ENCODE assay signal across 33 mouse cellular contexts in genomic region chr1:65043433-65043832, GRCm38 (mm10). TPM values are rescaled to one million over a fixed set of nuclear protein-coding genes. Genes with fewer than 3 reads are reported as not detected.
DNase-seq lines count a peak whose midpoint lies in the region; ATAC-seq and TF ChIP-seq lines count a peak whose summit lies in the region.
"Had no signal": no experiment of that assay in that cellular context is flagged by ENCODE, and none has a peak within 500 bp of the region (broad histone marks: within the 10 kb centered on the region; RNA-seq: fewer than 3 reads in every experiment).

No protein-coding gene starts in this region.

- TF ChIP-seq CTCF in forebrain, postnatal 0 days (IDR thresholded peaks at IDR 0.05; ENCODE audit: low read depth) = no peak

- no peak overlapping the region for H3K27ac ChIP-seq in forebrain, postnatal 0 days (ENCODE audit: low read depth, low read length)
- H3K27ac ChIP-seq: embryonic facial prominence, embryonic 12.5 days; embryonic facial prominence, embryonic 15.5 days; heart, adult 2 months; heart, embryonic 10.5 days; heart, embryonic 13.5 days; hindbrain, embryonic 12.5 days; hindbrain, embryonic 15.5 days had no signal

- DNase-seq in adrenal gland, adult 2 months = peak; percentile 79
- DNase-seq in adrenal gland, adult 18-20 months (ENCODE audit: low spot score in 2 of 2) = no peak
- peak; percentile 82 for DNase-seq in ovary, adult 18-20 months (ENCODE audit: low spot score)
- DNase-seq in ovary, postnatal 10 days (ENCODE audit: low spot score) = no peak
- DNase-seq in adrenal gland, postnatal 10 days = peak; percentile 54
- peak; percentile 71 to 74 for DNase-seq in adrenal gland, postnatal 36 days
- DNase-seq in forebrain, postnatal 0 days = no peak
- DNase-seq: B cell, adult 2 months; cerebellum, adult 11 months; cerebellum, adult 2 months; cerebellum, adult 9-11 months; cerebellum, postnatal 25 days; gastrocnemius, postnatal 25 days; heart, adult 2 months; heart, postnatal 14 days had no signal

- H3K9ac ChIP-seq in forebrain, postnatal 0 days = no peak overlapping the region
- H3K9ac ChIP-seq: embryonic facial prominence, embryonic 12.5 days; embryonic facial prominence, embryonic 15.5 days; heart, embryonic 13.5 days; hindbrain, embryonic 12.5 days; hindbrain, embryonic 15.5 days had no signal

- no peak for ATAC-seq in forebrain, postnatal 0 days
- ATAC-seq: forebrain, embryonic 14.5 days; intestine, postnatal 0 days; Patski had no signal

- H3K4me1 ChIP-seq in forebrain, postnatal 0 days (ENCODE audit: insufficient read depth) = no peaks in the 10 kb centered on the region
- H3K4me1 ChIP-seq: embryonic facial prominence, embryonic 12.5 days; embryonic facial prominence, embryonic 15.5 days; heart, embryonic 13.5 days; hindbrain, embryonic 12.5 days; hindbrain, embryonic 15.5 days had no signal

- no peak overlapping the region for H3K4me3 ChIP-seq in forebrain, postnatal 0 days (ENCODE audit: low read depth, low read length)
- H3K4me3 ChIP-seq: embryonic facial prominence, embryonic 12.5 days; embryonic facial prominence, embryonic 15.5 days; heart, adult 2 months; heart, embryonic 10.5 days; heart, embryonic 13.5 days; hindbrain, embryonic 12.5 days; hindbrain, embryonic 15.5 days had no signal

- H3K27me3 ChIP-seq in forebrain, postnatal 0 days (ENCODE audit: insufficient read depth, low read length) = no peaks in the 10 kb centered on the region
- H3K27me3 ChIP-seq: CH12.LX; embryonic facial prominence, embryonic 12.5 days; embryonic facial prominence, embryonic 15.5 days; heart, embryonic 13.5 days; hindbrain, embryonic 12.5 days; hindbrain, embryonic 15.5 days had no signal

- H3K36me3 ChIP-seq in forebrain, postnatal 0 days (ENCODE audit: insufficient read depth) = no peaks in the 10 kb centered on the region
- H3K36me3 ChIP-seq: embryonic facial prominence, embryonic 12.5 days; embryonic facial prominence, embryonic 15.5 days; G1E; heart, embryonic 10.5 days; heart, embryonic 13.5 days; hindbrain, embryonic 12.5 days; hindbrain, embryonic 15.5 days had no signal

- no peak overlapping the region for H3K4me2 ChIP-seq in forebrain, postnatal 0 days (ENCODE audit: low read depth)
- H3K4me2 ChIP-seq: embryonic facial prominence, embryonic 12.5 days; embryonic facial prominence, embryonic 15.5 days; heart, embryonic 13.5 days; hindbrain, embryonic 12.5 days; hindbrain, embryonic 15.5 days had no signal

- H3K9me3 ChIP-seq in forebrain, postnatal 0 days (ENCODE audit: low read length) = no peaks in the 10 kb centered on the region
- H3K9me3 ChIP-seq: embryonic facial prominence, embryonic 12.5 days; embryonic facial prominence, embryonic 15.5 days; G1E; heart, embryonic 10.5 days; heart, embryonic 13.5 days; hindbrain, embryonic 12.5 days; hindbrain, embryonic 15.5 days had no signal

- WGBS in forebrain, postnatal 0 days = 77% methylated on average over 2 of the region's 2 CpGs

RNA-seq across cellular contexts. Expression of gene Cryge, which starts 7.5 kb away (rescaled TPM):
- total RNA-seq in adrenal gland, adult 2 months (2021) = not detected
- polyA plus RNA-seq in adrenal gland, adult 2 months (2012; rRNA removed) = 0.65 TPM in 1 of 2 replicates, not detected in the other
- total RNA-seq in adrenal gland, adult 18-20 months (2021) = not detected
- total RNA-seq in adrenal gland, postnatal 10 days (2021) = not detected
- total RNA-seq in adrenal gland, postnatal 36 days (2021) = not detected
- total RNA-seq in forebrain, postnatal 0 days (2014; rRNA removed) = not detected in 2 replicates
- polyA plus RNA-seq in forebrain, postnatal 0 days (2015; fragmentation: Nextera tagmentation; extraction: Ambion mirVana) = not detected in 2 replicates
- total RNA-seq: CH12.LX; common myeloid progenitor, adult 5-6 weeks; gastrocnemius, adult 8-10 months; gastrocnemius, postnatal 25 days; heart, adult 2 months; heart, postnatal 14 days; hematopoietic stem cell, adult 5-6 weeks had no signal
- polyA plus RNA-seq: cerebellum, adult 2 months; forebrain, embryonic 14.5 days; G1E; heart, adult 2 months; heart, embryonic 10.5 days; heart, embryonic 13.5 days; heart, embryonic 16.5 days; hindbrain, embryonic 12.5 days; hindbrain, embryonic 15.5 days; intestine, embryonic 14.5 days; intestine, postnatal 0 days; Patski had no signal

RNA-seq across cellular contexts. Expression of gene Akr1cl, which starts 10.9 kb away (rescaled TPM):
- 100 to 1,000 TPM; 844 to 986 TPM for total RNA-seq in adrenal gland, adult 2 months (2021)
- polyA plus RNA-seq in adrenal gland, adult 2 months (2012; rRNA removed) = 169 and 242 TPM in 2 replicates
- 100 to 1,000 TPM; 295 to 994 TPM for total RNA-seq in adrenal gland, adult 18-20 months (2021)
- 100 to 1,000 TPM; 263 to 490 TPM for total RNA-seq in adrenal gland, postnatal 10 days (2021)
- 1,000 to 10,000 TPM in 1 of 2 experiments, 100 to 1,000 TPM in 1; 477 to 1,743 TPM for total RNA-seq in adrenal gland, postnatal 36 days (2021)
- total RNA-seq in forebrain, postnatal 0 days (2014; rRNA removed) = not detected in 2 replicates
- polyA plus RNA-seq in forebrain, postnatal 0 days (2015; fragmentation: Nextera tagmentation; extraction: Ambion mirVana) = not detected in 2 replicates
- total RNA-seq: CH12.LX; common myeloid progenitor, adult 5-6 weeks; gastrocnemius, postnatal 25 days; heart, adult 2 months; hematopoietic stem cell, adult 5-6 weeks had no signal
- polyA plus RNA-seq: cerebellum, adult 2 months; forebrain, embryonic 11.5 days; forebrain, embryonic 14.5 days; G1E; Patski had no signal

RNA-seq across cellular contexts. Expression of gene Crygd, which starts 19.8 kb away (rescaled TPM):
- total RNA-seq in adrenal gland, adult 2 months (2021) = not detected
- polyA plus RNA-seq in adrenal gland, adult 2 months (2012; rRNA removed) = 1.3 TPM in 1 of 2 replicates, not detected in the other
- not detected for total RNA-seq in adrenal gland, adult 18-20 months (2021)
- total RNA-seq in adrenal gland, postnatal 10 days (2021) = not detected
- total RNA-seq in adrenal gland, postnatal 36 days (2021) = not detected
- not detected in 2 replicates for total RNA-seq in forebrain, postnatal 0 days (2014; rRNA removed)
- polyA plus RNA-seq in forebrain, postnatal 0 days (2015; fragmentation: Nextera tagmentation; extraction: Ambion mirVana) = not detected in 2 replicates
- total RNA-seq: CH12.LX; common myeloid progenitor, adult 5-6 weeks; gastrocnemius, adult 8-10 months; gastrocnemius, postnatal 25 days; heart, adult 2 months; heart, postnatal 14 days; hematopoietic stem cell, adult 5-6 weeks had no signal
- polyA plus RNA-seq: cerebellum, adult 2 months; forebrain, embryonic 11.5 days; forebrain, embryonic 14.5 days; G1E; heart, adult 2 months; heart, embryonic 10.5 days; heart, embryonic 13.5 days; heart, embryonic 16.5 days; hindbrain, embryonic 12.5 days; intestine, embryonic 14.5 days; intestine, postnatal 0 days; Patski had no signal

RNA-seq across cellular contexts. Expression of gene Crygc, which starts 30.1 kb away (rescaled TPM):
- not detected for total RNA-seq in adrenal gland, adult 2 months (2021)
- not detected in 2 replicates for polyA plus RNA-seq in adrenal gland, adult 2 months (2012; rRNA removed)
- not detected for total RNA-seq in adrenal gland, adult 18-20 months (2021)
- not detected for total RNA-seq in adrenal gland, postnatal 10 days (2021)
- total RNA-seq in adrenal gland, postnatal 36 days (2021) = not detected
- not detected in 2 replicates for total RNA-seq in forebrain, postnatal 0 days (2014; rRNA removed)
- not detected in 2 replicates for polyA plus RNA-seq in forebrain, postnatal 0 days (2015; fragmentation: Nextera tagmentation; extraction: Ambion mirVana)
- total RNA-seq: CH12.LX; common myeloid progenitor, adult 5-6 weeks; G1E; gastrocnemius, adult 8-10 months; gastrocnemius, postnatal 25 days; heart, adult 2 months; heart, postnatal 14 days; hematopoietic stem cell, adult 5-6 weeks had no signal
- polyA plus RNA-seq: cerebellum, adult 2 months; forebrain, embryonic 14.5 days; G1E; heart, adult 2 months; heart, embryonic 10.5 days; heart, embryonic 13.5 days; heart, embryonic 16.5 days; hindbrain, embryonic 12.5 days; hindbrain, embryonic 15.5 days; intestine, embryonic 14.5 days; intestine, postnatal 0 days; Patski had no signal

RNA-seq across cellular contexts. Expression of gene Crygb, which starts 38.7 kb away (rescaled TPM):
- total RNA-seq in adrenal gland, adult 2 months (2021) = not detected
- not detected in 2 replicates for polyA plus RNA-seq in adrenal gland, adult 2 months (2012; rRNA removed)
- not detected for total RNA-seq in adrenal gland, adult 18-20 months (2021)
- total RNA-seq in adrenal gland, postnatal 10 days (2021) = not detected
- total RNA-seq in adrenal gland, postnatal 36 days (2021) = not detected
- not detected in 2 replicates for total RNA-seq in forebrain, postnatal 0 days (2014; rRNA removed)
- 0.31 and 0.52 TPM in 2 replicates for polyA plus RNA-seq in forebrain, postnatal 0 days (2015; fragmentation: Nextera tagmentation; extraction: Ambion mirVana)
- total RNA-seq: CH12.LX; common myeloid progenitor, adult 5-6 weeks; G1E; gastrocnemius, adult 8-10 months; gastrocnemius, postnatal 25 days; heart, adult 2 months; heart, postnatal 14 days; hematopoietic stem cell, adult 5-6 weeks had no signal
- polyA plus RNA-seq: cerebellum, adult 2 months; forebrain, embryonic 11.5 days; forebrain, embryonic 14.5 days; G1E; gonadal fat pad, adult 2 months; heart, adult 2 months; heart, embryonic 10.5 days; hindbrain, embryonic 12.5 days; intestine, embryonic 14.5 days; intestine, postnatal 0 days; Patski had no signal

Comparison
In these comparisons a context has a peak if more than half of its experiments do, and no peak if none do; other contexts are left out.
1. DNase-seq: peak in adrenal gland, adult 2 months (single experiment), ovary, adult 18-20 months (single experiment), adrenal gland, postnatal 10 days (single experiment) and adrenal gland, postnatal 36 days (2 of 2); none in adrenal gland, adult 18-20 months (0 of 2), ovary, postnatal 10 days (single experiment) and forebrain, postnatal 0 days (single experiment).
2. RNA of gene Akr1cl, which starts 10.9 kb away (total RNA-seq): 477 to 1,743 TPM in adrenal gland, postnatal 36 days, 295 to 994 TPM in adrenal gland, adult 18-20 months, 844 to 986 TPM in adrenal gland, adult 2 months and 263 to 490 TPM in adrenal gland, postnatal 10 days; not detected in forebrain, postnatal 0 days; every median in the first group is over 100 times any median in the second.